21 mouse cellular contexts compared by ENCODE assay signal in the genomic region with DNA sequence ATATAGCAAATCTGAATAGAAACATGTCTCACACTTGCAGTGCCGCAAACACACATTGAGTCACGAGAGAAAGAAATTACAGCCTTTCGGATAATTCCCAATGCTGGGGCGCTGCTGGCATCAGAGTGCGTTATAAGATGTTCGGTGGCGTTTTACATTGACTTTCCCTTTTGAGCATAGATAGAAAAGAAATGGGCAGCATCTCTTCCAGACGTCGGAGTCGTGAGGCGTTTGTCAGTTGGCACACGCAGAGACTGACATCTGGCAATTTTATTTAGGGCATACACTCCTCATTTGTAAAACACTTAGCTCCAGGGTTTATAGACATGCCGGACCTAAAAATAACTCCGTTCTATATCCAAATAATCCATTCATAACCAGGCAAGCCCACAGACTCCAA.
DNase-seq lines count a peak whose midpoint lies in the region; ATAC-seq and TF ChIP-seq lines count a peak whose summit lies in the region.
"Had no signal": no experiment of that assay in that cellular context is flagged by ENCODE, and none has a peak within 500 bp of the region (broad histone marks: within the 10 kb centered on the region; RNA-seq: fewer than 3 reads in every experiment).

No protein-coding gene starts in this region.

- H3K4me1 ChIP-seq in forebrain, embryonic 16.5 days (replicated peaks; ENCODE audit: control insufficient read depth, insufficient read depth, low read length) = peaks cover 9% of the 10 kb centered on the region
- H3K4me1 ChIP-seq in forebrain, embryonic 13.5 days = no peaks in the 10 kb centered on the region
- peaks cover 27% of the 10 kb centered on the region for H3K4me1 ChIP-seq in limb, embryonic 13.5 days
- peaks cover 10% of the 10 kb centered on the region for H3K4me1 ChIP-seq in limb, embryonic 10.5 days
- peaks cover 5% of the 10 kb centered on the region for H3K4me1 ChIP-seq in cortical plate, adult 2 months (ENCODE audit: control insufficient read depth, insufficient read depth, low read length)
- H3K4me1 ChIP-seq: hindbrain, embryonic 10.5 days; intestine, embryonic 15.5 days had no signal

- peak; percentile 43; the same call in 1 of the 2 replicates for ATAC-seq in forebrain, embryonic 16.5 days
- ATAC-seq in forebrain, embryonic 13.5 days = no peak
- ATAC-seq in limb, embryonic 13.5 days (ENCODE audit: low FRiP score, low read depth) = no peak
- ATAC-seq: activated CD4-positive, CD25-positive, alpha-beta regulatory T cell, adult 4 months; intestine, embryonic 15.5 days; Patski had no signal

- TF ChIP-seq CTCF in cortical plate, adult 2 months (IDR thresholded peaks at IDR 0.05; ENCODE audit: extremely low read depth, insufficient read depth, low read length) = no peak
- no peak for TF ChIP-seq CTCF in layer of hippocampus, adult 2 months (conservative IDR thresholded peaks at IDR 0.05)

- no peaks in the 10 kb centered on the region for H3K9me3 ChIP-seq in forebrain, embryonic 16.5 days (ENCODE audit: control insufficient read depth, low read length)
- H3K9me3 ChIP-seq in forebrain, embryonic 13.5 days (replicated peaks) = no peaks in the 10 kb centered on the region
- no peaks in the 10 kb centered on the region for H3K9me3 ChIP-seq in limb, embryonic 13.5 days
- no peaks in the 10 kb centered on the region for H3K9me3 ChIP-seq in limb, embryonic 10.5 days (replicated peaks)
- H3K9me3 ChIP-seq: heart, embryonic 15.5 days; hindbrain, embryonic 10.5 days; intestine, embryonic 15.5 days had no signal

- DNase-seq in limb, embryonic 10.5 days (ENCODE audit: low spot score) = no peak
- DNase-seq in layer of hippocampus, adult 2 months (ENCODE audit: low spot score in 2 of 2) = no peak
- DNase-seq: adrenal gland, postnatal 36 days; cerebellum, adult 11-12 months; cerebellum, adult 9-10 months; cerebellum, postnatal 36 days; gastrocnemius, postnatal 10 days; heart, adult 18-20 months; kidney, adult 18-20 months had no signal

- H3K27ac ChIP-seq in forebrain, embryonic 16.5 days (ENCODE audit: low read length) = no peak overlapping the region
- H3K27ac ChIP-seq in forebrain, embryonic 13.5 days = no peak overlapping the region
- H3K27ac ChIP-seq in limb, embryonic 13.5 days = peak overlapping the region; percentile 70; the same call in 1 of the 2 replicates
- H3K27ac ChIP-seq in limb, embryonic 10.5 days = no peak overlapping the region
- no peak overlapping the region for H3K27ac ChIP-seq in cortical plate, adult 2 months (ENCODE audit: insufficient read depth, low read length)
- H3K27ac ChIP-seq in layer of hippocampus, adult 2 months = no peak overlapping the region
- H3K27ac ChIP-seq: heart, embryonic 15.5 days; hindbrain, embryonic 10.5 days; hindbrain, embryonic 14.5 days; intestine, embryonic 15.5 days had no signal

- H3K36me3 ChIP-seq in forebrain, embryonic 16.5 days (ENCODE audit: control insufficient read depth, insufficient read depth) = no peaks in the 10 kb centered on the region
- H3K36me3 ChIP-seq in forebrain, embryonic 13.5 days (ENCODE audit: poor library complexity, severe bottlenecking) = no peaks in the 10 kb centered on the region
- no peaks in the 10 kb centered on the region for H3K36me3 ChIP-seq in limb, embryonic 13.5 days
- H3K36me3 ChIP-seq in limb, embryonic 10.5 days = no peaks in the 10 kb centered on the region
- H3K36me3 ChIP-seq: heart, embryonic 15.5 days; intestine, embryonic 15.5 days had no signal

- no peak overlapping the region for H3K4me3 ChIP-seq in forebrain, embryonic 16.5 days (replicated peaks; ENCODE audit: low read length)
- H3K4me3 ChIP-seq in forebrain, embryonic 13.5 days = no peak overlapping the region
- H3K4me3 ChIP-seq in limb, embryonic 13.5 days = no peak overlapping the region
- no peak overlapping the region for H3K4me3 ChIP-seq in limb, embryonic 10.5 days
- peak overlapping the region; percentile 4; the same call in 1 of the 2 replicates for H3K4me3 ChIP-seq in cortical plate, adult 2 months (ENCODE audit: insufficient read depth, low read length)
- no peak overlapping the region for H3K4me3 ChIP-seq in layer of hippocampus, adult 2 months
- H3K4me3 ChIP-seq: heart, embryonic 15.5 days; hindbrain, embryonic 10.5 days; intestine, embryonic 15.5 days had no signal

- no peaks in the 10 kb centered on the region for H3K27me3 ChIP-seq in forebrain, embryonic 16.5 days (replicated peaks; ENCODE audit: control insufficient read depth, insufficient read depth, low read length)
- no peaks in the 10 kb centered on the region for H3K27me3 ChIP-seq in forebrain, embryonic 13.5 days
- no peaks in the 10 kb centered on the region for H3K27me3 ChIP-seq in limb, embryonic 13.5 days
- no peaks in the 10 kb centered on the region for H3K27me3 ChIP-seq in limb, embryonic 10.5 days (ENCODE audit: low read depth, poor library complexity, severe bottlenecking)
- H3K27me3 ChIP-seq: CH12.LX; heart, embryonic 15.5 days; intestine, embryonic 15.5 days; Patski had no signal

- TF ChIP-seq POLR2A in cortical plate, adult 2 months (IDR thresholded peaks at IDR 0.05; ENCODE audit: extremely low read depth, insufficient read depth, low read length) = no peak

- H3K4me2 ChIP-seq in forebrain, embryonic 16.5 days (ENCODE audit: low read length) = no peak overlapping the region
- no peak overlapping the region for H3K4me2 ChIP-seq in forebrain, embryonic 13.5 days
- peak overlapping the region; percentile 16; the same call in 1 of the 2 replicates for H3K4me2 ChIP-seq in limb, embryonic 13.5 days (replicated peaks)
- H3K4me2 ChIP-seq: heart, embryonic 11.5 days; heart, embryonic 15.5 days; hindbrain, embryonic 14.5 days; intestine, embryonic 15.5 days had no signal

- H3K9ac ChIP-seq in forebrain, embryonic 16.5 days (replicated peaks; ENCODE audit: low read depth, low read length) = no peak overlapping the region
- no peak overlapping the region for H3K9ac ChIP-seq in forebrain, embryonic 13.5 days
- H3K9ac ChIP-seq in limb, embryonic 13.5 days = no peak overlapping the region
- H3K9ac ChIP-seq: heart, embryonic 15.5 days; hindbrain, embryonic 14.5 days; intestine, embryonic 15.5 days had no signal

- 62% methylated on average over 14 of the region's 14 CpGs for WGBS in forebrain, embryonic 16.5 days
- WGBS in forebrain, embryonic 13.5 days = 85% methylated on average over 14 of the region's 14 CpGs
- 59% methylated on average over 14 of the region's 14 CpGs for WGBS in limb, embryonic 13.5 days
- WGBS in limb, embryonic 10.5 days = 96% methylated on average over 14 of the region's 14 CpGs
